Mouse (Mus musculus): ENCODE results near the gene Gigyf1.

- TF ChIP-seq ZC3H11A (IDR thresholded peaks at IDR 0.05; ENCODE audit: borderline replicate concordance, low read depth, low read length) (no peak), MAFK (IDR thresholded peaks at IDR 0.05; ENCODE audit: insufficient read depth, low read depth, low read length) (no peak), ZNF384 (IDR thresholded peaks at IDR 0.05; ENCODE audit: low read depth, low read length) (no peak)
Observed at GRCm38 (mm10) chr5:137514811-137515210, 3.5 kb upstream of the Gigyf1 start.
